Mouse (Mus musculus) stomach, postnatal 0 days (tissue): ENCODE results near the gene Dst.

ENCODE experiments used
- CTCF ChIP-seq: IDR thresholded peaks from 2 replicates; pipeline ENCODE4 v1.5.1; 2016; ENCODE audit warnings: antibody characterized with exemption, low read depth, mild to moderate bottlenecking, moderate library complexity
- EP300 ChIP-seq: optimal IDR thresholded peaks from 2 replicates; pipeline ENCODE3; 2016; ENCODE audit warnings: antibody characterized with exemption

DNA sequence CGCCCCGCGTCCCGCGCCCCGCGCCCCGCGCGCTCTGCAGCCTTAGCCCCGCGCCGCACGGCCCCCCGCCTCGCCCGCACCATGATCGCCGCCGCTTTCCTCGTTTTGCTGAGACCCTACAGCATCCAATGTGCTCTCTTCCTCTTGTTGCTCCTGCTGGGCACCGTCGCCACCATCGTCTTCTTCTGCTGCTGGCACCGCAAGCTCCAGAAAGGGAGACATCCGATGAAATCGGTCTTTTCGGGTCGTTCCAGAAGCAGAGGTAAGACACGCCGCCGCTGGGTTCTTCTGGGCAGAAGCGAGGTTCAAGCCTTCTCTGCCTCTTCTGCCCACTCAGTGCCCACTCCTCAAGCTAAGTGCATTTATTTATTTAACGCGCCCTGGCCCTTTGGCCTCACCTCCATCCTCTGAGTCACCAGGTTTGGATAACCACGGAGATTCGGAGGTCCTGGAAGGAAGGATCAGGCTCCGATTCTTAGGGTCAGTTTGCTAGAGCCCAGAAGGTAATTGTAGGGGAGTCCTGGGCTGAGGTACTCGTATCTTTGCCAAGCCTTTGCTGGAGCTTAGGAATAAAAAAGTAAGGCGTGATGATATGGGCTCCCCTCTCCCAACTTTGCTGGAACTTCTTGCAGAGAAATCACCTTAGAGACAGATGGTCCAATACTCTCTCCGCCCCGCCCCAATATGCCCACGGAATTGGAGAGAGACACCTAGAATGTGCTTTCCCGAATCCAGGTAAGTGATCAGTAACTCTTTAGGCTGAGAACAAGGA, at the start of gene Dst:
- TF ChIP-seq CTCF (no peak), EP300 (no peak)
